In the genomic region with DNA sequence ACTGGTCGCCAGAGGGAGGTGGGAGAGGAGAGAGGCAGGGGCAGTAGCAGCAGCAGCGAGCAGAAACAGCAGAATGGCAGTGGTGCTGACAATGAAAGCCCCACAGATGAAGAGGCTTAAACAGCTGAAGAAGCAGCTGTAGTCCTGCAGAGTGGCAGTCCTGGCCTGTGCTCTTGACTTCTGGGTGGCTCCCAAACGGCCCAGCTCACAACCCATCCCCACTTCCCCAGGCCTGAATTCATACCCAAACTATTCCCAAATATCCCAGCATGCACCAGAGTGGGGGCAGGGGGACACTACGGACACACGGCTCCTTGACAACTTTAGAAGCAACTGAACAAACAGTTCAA, we compare ENCODE assay signal across 8 mouse cellular contexts. TPM values are rescaled to one million over a fixed set of nuclear protein-coding genes. Genes with fewer than 3 reads are reported as not detected.
A peak's percentile ranks its signal among the peaks of the same experiment; 100 is the strongest.
DNase-seq lines count a peak whose midpoint lies in the region; ATAC-seq and TF ChIP-seq lines count a peak whose summit lies in the region.

No protein-coding gene starts in this region.

- no peak overlapping the region for H3K9ac ChIP-seq in lung, embryonic 14.5 days
- no peak overlapping the region for H3K9ac ChIP-seq in forebrain, embryonic 16.5 days (replicated peaks; ENCODE audit: low read depth, low read length)
- no peak overlapping the region for H3K9ac ChIP-seq in limb, embryonic 12.5 days (replicated peaks)
- H3K9ac ChIP-seq in neural tube, embryonic 13.5 days: 0 out of 2 replicates have a peak overlapping the region, but pooled peaks have one; percentile 26

- H3K36me3 ChIP-seq in lung, embryonic 14.5 days (ENCODE audit: insufficient read depth): no peaks in the 10 kb centered on the region
- H3K36me3 ChIP-seq in forebrain, embryonic 16.5 days (ENCODE audit: control insufficient read depth, insufficient read depth): no peaks in the 10 kb centered on the region
- no peaks in the 10 kb centered on the region for H3K36me3 ChIP-seq in limb, embryonic 12.5 days
- no peaks in the 10 kb centered on the region for H3K36me3 ChIP-seq in neural tube, embryonic 13.5 days

- H3K27me3 ChIP-seq in lung, embryonic 14.5 days (ENCODE audit: insufficient read depth, low read length): no peaks in the 10 kb centered on the region
- H3K27me3 ChIP-seq in forebrain, embryonic 16.5 days (replicated peaks; ENCODE audit: control insufficient read depth, insufficient read depth, low read length): no peaks in the 10 kb centered on the region
- no peaks in the 10 kb centered on the region for H3K27me3 ChIP-seq in limb, embryonic 12.5 days
- no peaks in the 10 kb centered on the region for H3K27me3 ChIP-seq in neural tube, embryonic 13.5 days

- H3K4me1 ChIP-seq in lung, embryonic 14.5 days (ENCODE audit: insufficient read depth): peaks cover 10% of the 10 kb centered on the region
- H3K4me1 ChIP-seq in forebrain, embryonic 16.5 days (replicated peaks; ENCODE audit: control insufficient read depth, insufficient read depth, low read length): peaks cover 15% of the 10 kb centered on the region
- peaks cover 35% of the 10 kb centered on the region for H3K4me1 ChIP-seq in limb, embryonic 12.5 days (replicated peaks)
- H3K4me1 ChIP-seq in neural tube, embryonic 13.5 days (replicated peaks): peaks cover 25% of the 10 kb centered on the region

- TF ChIP-seq CTCF in lung, embryonic 14.5 days (IDR thresholded peaks at IDR 0.05; ENCODE audit: low read depth): peak; percentile 14; the same call in 1 of the 2 replicates

- no peak overlapping the region for H3K4me3 ChIP-seq in lung, embryonic 14.5 days (ENCODE audit: low read depth, low read length)
- H3K4me3 ChIP-seq in forebrain, embryonic 16.5 days (replicated peaks; ENCODE audit: low read length): no peak overlapping the region
- no peak overlapping the region for H3K4me3 ChIP-seq in limb, embryonic 12.5 days (replicated peaks)
- H3K4me3 ChIP-seq in neural tube, embryonic 13.5 days: no peak overlapping the region

- WGBS in lung, embryonic 14.5 days: 18% methylated on average over 5 of the region's 5 CpGs
- WGBS in forebrain, embryonic 16.5 days: 14% methylated on average over 5 of the region's 5 CpGs
- WGBS in limb, embryonic 12.5 days: 22% methylated on average over 5 of the region's 5 CpGs
- 5% methylated on average over 5 of the region's 5 CpGs for WGBS in neural tube, embryonic 13.5 days

- H3K27ac ChIP-seq in lung, embryonic 14.5 days (ENCODE audit: low read depth): peak overlapping the region; percentile 58; the same call in 1 of the 2 replicates
- no peak overlapping the region; the same call in 1 of the 2 replicates for H3K27ac ChIP-seq in forebrain, embryonic 16.5 days (ENCODE audit: low read length)
- peak overlapping the region; percentile 66 for H3K27ac ChIP-seq in limb, embryonic 12.5 days
- H3K27ac ChIP-seq in neural tube, embryonic 13.5 days (replicated peaks): peak overlapping the region; percentile 68

- no peak overlapping the region for H3K4me2 ChIP-seq in lung, embryonic 14.5 days
- no peak overlapping the region for H3K4me2 ChIP-seq in forebrain, embryonic 16.5 days (ENCODE audit: low read length)
- H3K4me2 ChIP-seq in limb, embryonic 12.5 days: peak overlapping the region; percentile 10; the same call in 1 of the 2 replicates
- H3K4me2 ChIP-seq in neural tube, embryonic 13.5 days: 0 out of 2 replicates have a peak overlapping the region, but pooled peaks have one; percentile 4

- no peaks in the 10 kb centered on the region for H3K9me3 ChIP-seq in lung, embryonic 14.5 days (ENCODE audit: low read depth, low read length)
- no peaks in the 10 kb centered on the region for H3K9me3 ChIP-seq in forebrain, embryonic 16.5 days (ENCODE audit: control insufficient read depth, low read length)
- H3K9me3 ChIP-seq in limb, embryonic 12.5 days: no peaks in the 10 kb centered on the region
- H3K9me3 ChIP-seq in neural tube, embryonic 13.5 days: no peaks in the 10 kb centered on the region

- ATAC-seq in lung, embryonic 14.5 days (ENCODE audit: insufficient read depth): peak; percentile 69; the same call in 1 of the 2 replicates
- 0 out of 2 replicates have a peak, but pooled peaks have one; percentile 31 for ATAC-seq in forebrain, embryonic 16.5 days
- peak; percentile 42; the same call in 1 of the 2 replicates for ATAC-seq in limb, embryonic 12.5 days (ENCODE audit: insufficient number of reproducible peaks, insufficient read depth, low FRiP score, low TSS enrichment, low read depth)
- peak; percentile 45; the same call in 1 of the 2 replicates for ATAC-seq in neural tube, embryonic 13.5 days (ENCODE audit: low read depth)

- no peak for DNase-seq in lung, embryonic 14.5 days
- DNase-seq in lung, postnatal 25 days (ENCODE audit: low spot score): no peak
- no peak for DNase-seq in spleen, postnatal 14 days (ENCODE audit: low spot score in 2 of 2)
- DNase-seq in layer of hippocampus, adult 9-11 months: no peak
- no peak for DNase-seq in right cerebral cortex, postnatal 25 days

RNA-seq across cellular contexts. Expression of a gene that starts 30.2 kb away (rescaled TPM):
- polyA plus RNA-seq in lung, embryonic 14.5 days (2014; fragmentation: Nextera tagmentation; extraction: Ambion mirVana): 98.1 and 99.2 TPM in 2 replicates
- polyA plus RNA-seq in forebrain, embryonic 16.5 days (2015; fragmentation: Nextera tagmentation; extraction: Ambion mirVana): 63.9 and 66.3 TPM in 2 replicates
- polyA plus RNA-seq in limb, embryonic 12.5 days (2016; fragmentation: Nextera tagmentation; extraction: Ambion mirVana): 77.7 and 80.1 TPM in 2 replicates
- polyA plus RNA-seq in neural tube, embryonic 13.5 days (2015; fragmentation: Nextera tagmentation; extraction: Ambion mirVana): 64.8 and 67.3 TPM in 2 replicates

RNA-seq across cellular contexts. Expression of a gene that starts 58.6 kb away (rescaled TPM):
- polyA plus RNA-seq in lung, embryonic 14.5 days (2014; fragmentation: Nextera tagmentation; extraction: Ambion mirVana): 202 and 207 TPM in 2 replicates
- polyA plus RNA-seq in forebrain, embryonic 16.5 days (2015; fragmentation: Nextera tagmentation; extraction: Ambion mirVana): 180 and 189 TPM in 2 replicates
- polyA plus RNA-seq in limb, embryonic 12.5 days (2016; fragmentation: Nextera tagmentation; extraction: Ambion mirVana): 274 and 295 TPM in 2 replicates
- 228 and 239 TPM in 2 replicates for polyA plus RNA-seq in neural tube, embryonic 13.5 days (2015; fragmentation: Nextera tagmentation; extraction: Ambion mirVana)

Comparison
In these comparisons a context has a peak if more than half of its experiments do, and no peak if none do; other contexts are left out.
1. H3K4me2 ChIP-seq: peak in limb, embryonic 12.5 days (single experiment) and neural tube, embryonic 13.5 days (single experiment); none in lung, embryonic 14.5 days (single experiment) and forebrain, embryonic 16.5 days (single experiment).
2. Peak in every context shown above with its lines, with median percentiles within 50 percentile points of each other: ATAC-seq.